Mouse (Mus musculus): ENCODE measurements around the gene Map1b. TPM values are rescaled to one million over a fixed set of nuclear protein-coding genes. Genes with fewer than 3 reads are reported as not detected.
A peak's percentile ranks its signal among the peaks of the same experiment; 100 is the strongest.

Map1b gene
- total and polyA plus RNA-seq, 2 experiments from 2014 or later, result 781 to 2,082 TPM

- no peak for TF ChIP-seq CTCF (IDR thresholded peaks at IDR 0.05; ENCODE audit: low read depth)
- ATAC-seq (peak; percentile 47; the same call in 1 of the 2 replicates), DNase-seq (no peak)
- Histone ChIP-seq H3K36me3 (ENCODE audit: insufficient read depth) (no peaks in the 10 kb centered on the region), H3K27ac (ENCODE audit: low read depth, low read length) (no peak overlapping the region), H3K9ac (no peak overlapping the region), H3K4me1 (ENCODE audit: insufficient read depth) (peaks cover 15% of the 10 kb centered on the region), H3K27me3 (ENCODE audit: insufficient read depth, low read length) (no peaks in the 10 kb centered on the region), H3K4me3 (ENCODE audit: low read depth, low read length) (no peak overlapping the region), H3K9me3 (ENCODE audit: low read length) (no peaks in the 10 kb centered on the region), H3K4me2 (ENCODE audit: low read depth) (no peak overlapping the region)
- 23% methylated on average over 9 of the region's 9 CpGs for WGBS
These were observed 33.2 kb upstream of the Map1b start for GRCm38 (mm10) chr13:99549584-99549983.

DNA sequence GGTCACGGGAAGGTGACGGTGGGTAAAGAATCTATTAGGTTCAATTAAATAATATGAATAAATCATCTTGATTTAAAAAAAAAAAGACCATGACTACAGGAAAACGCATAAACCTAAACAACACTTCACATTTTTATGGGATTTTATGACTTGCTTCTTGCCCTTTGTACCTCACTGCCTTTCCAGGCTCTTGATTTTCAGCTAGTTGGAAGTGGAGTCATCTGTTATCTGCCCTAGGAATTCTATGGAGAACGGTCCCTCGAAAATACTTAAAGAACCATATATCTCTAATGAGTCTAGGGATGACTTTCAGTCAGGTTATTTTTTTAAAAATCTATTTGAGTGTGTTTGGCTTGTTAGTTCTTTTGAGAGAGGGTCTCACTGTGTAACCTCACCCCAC, 30.5 kb upstream of the Map1b start:
- Histone ChIP-seq H3K9ac (no peak overlapping the region), H3K27ac (ENCODE audit: low read depth, low read length) (no peak overlapping the region), H3K9me3 (ENCODE audit: low read length) (no peaks in the 10 kb centered on the region), H3K4me3 (ENCODE audit: low read depth, low read length) (no peak overlapping the region), H3K36me3 (ENCODE audit: insufficient read depth) (no peaks in the 10 kb centered on the region), H3K4me2 (ENCODE audit: low read depth) (no peak overlapping the region), H3K27me3 (ENCODE audit: insufficient read depth, low read length) (no peaks in the 10 kb centered on the region), H3K4me1 (ENCODE audit: insufficient read depth) (peaks cover 21% of the 10 kb centered on the region)
- DNase-seq (no peak), ATAC-seq (no peak)
- WGBS, result 96% methylated on average over 5 of the region's 5 CpGs
- no peak for TF ChIP-seq CTCF (IDR thresholded peaks at IDR 0.05; ENCODE audit: low read depth)

DNA sequence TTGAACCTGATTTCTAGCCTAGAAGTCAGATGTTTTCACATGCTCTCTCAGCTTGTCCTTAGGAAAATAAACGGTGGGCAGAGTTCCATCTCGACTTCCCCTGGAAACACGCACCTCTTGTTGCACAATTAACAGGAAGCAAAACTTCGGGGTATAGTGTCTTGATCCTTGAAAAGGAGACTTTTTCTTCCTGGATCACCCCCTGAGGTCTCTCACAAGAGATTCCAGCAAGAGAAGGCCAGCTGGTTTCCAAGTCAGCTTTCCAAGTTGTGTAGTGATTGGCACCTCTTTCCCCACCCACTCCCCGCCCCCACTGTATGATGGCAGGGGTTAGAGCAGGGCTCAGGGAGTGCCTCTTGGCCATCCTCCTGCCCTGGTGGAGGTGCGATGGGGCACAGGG, 28.9 kb upstream of the Map1b start:
- Histone ChIP-seq H3K4me1 (ENCODE audit: insufficient read depth) (peaks cover 14% of the 10 kb centered on the region), H3K36me3 (ENCODE audit: insufficient read depth) (no peaks in the 10 kb centered on the region), H3K9ac (no peak overlapping the region), H3K4me3 (ENCODE audit: low read depth, low read length) (no peak overlapping the region), H3K27me3 (ENCODE audit: insufficient read depth, low read length) (no peaks in the 10 kb centered on the region), H3K9me3 (ENCODE audit: low read length) (no peaks in the 10 kb centered on the region), H3K4me2 (ENCODE audit: low read depth) (no peak overlapping the region), H3K27ac (ENCODE audit: low read depth, low read length) (no peak overlapping the region)
- TF ChIP-seq CTCF (IDR thresholded peaks at IDR 0.05; ENCODE audit: low read depth), result no peak
- WGBS, result 60% methylated on average over 6 of the region's 6 CpGs
- ATAC-seq, result no peak
- DNase-seq, result no peak

DNA sequence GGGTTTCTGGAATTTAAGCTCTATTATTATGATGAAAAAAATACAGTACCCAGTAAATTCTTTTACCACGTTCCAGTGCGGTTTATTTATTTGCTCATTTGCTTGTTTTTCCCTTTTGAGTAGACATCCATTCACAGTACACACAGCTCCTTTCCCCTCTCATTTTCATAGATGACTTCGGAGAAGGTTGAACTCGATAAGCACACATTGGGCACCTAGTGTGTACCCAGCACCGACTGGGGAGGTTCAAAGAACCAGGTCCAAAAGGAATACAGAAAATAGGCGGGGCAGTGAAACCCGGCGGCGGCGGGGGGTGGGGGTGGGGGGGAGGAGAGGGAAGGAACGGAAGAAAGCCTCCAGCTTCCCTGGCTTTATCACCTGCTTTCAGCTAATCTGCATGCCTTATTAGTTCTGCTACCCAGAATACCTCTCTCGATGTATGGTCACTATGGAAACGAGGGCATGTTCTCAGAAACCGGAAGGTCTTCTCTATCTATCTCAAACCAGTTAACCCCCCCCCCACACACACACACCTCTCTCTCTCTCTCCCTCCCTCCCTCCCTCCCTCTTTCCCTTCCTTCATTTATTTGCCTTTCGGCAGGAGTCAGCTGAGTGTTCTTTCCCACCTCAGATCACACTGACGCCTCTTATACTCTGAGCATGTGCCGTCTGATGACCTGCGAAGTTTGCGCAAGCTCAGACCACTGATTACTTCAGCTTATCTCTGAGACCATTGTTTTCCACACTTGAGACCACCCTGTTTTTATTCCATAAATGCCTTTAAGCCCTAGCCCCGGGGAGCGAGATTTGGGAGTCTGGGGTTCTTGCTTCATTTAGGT, 25.3 kb upstream of the Map1b start:
- H3K36me3 ChIP-seq (ENCODE audit: insufficient read depth), result no peaks in the 10 kb centered on the region
- H3K27ac ChIP-seq (ENCODE audit: low read depth, low read length), result peak overlapping the region; percentile 29; the same call in 1 of the 2 replicates
- TF ChIP-seq CTCF (IDR thresholded peaks at IDR 0.05; ENCODE audit: low read depth), result no peak
- peak overlapping the region; percentile 22; the same call in 1 of the 2 replicates for H3K9ac ChIP-seq
- WGBS, result 21% methylated on average over 21 of the region's 21 CpGs
- no peaks in the 10 kb centered on the region for H3K9me3 ChIP-seq (ENCODE audit: low read length)
- ATAC-seq (peak; percentile 91), DNase-seq (no peak)
- H3K27me3 ChIP-seq (ENCODE audit: insufficient read depth, low read length), result no peaks in the 10 kb centered on the region
- H3K4me3 ChIP-seq (ENCODE audit: low read depth, low read length), result peak overlapping the region; percentile 20
- H3K4me2 ChIP-seq (ENCODE audit: low read depth), result peak overlapping the region; percentile 37
- peaks cover 7% of the 10 kb centered on the region for H3K4me1 ChIP-seq (ENCODE audit: insufficient read depth)

GRCm38 (mm10) chr13:99539288-99539687, 22.9 kb upstream of the Map1b start:
- 90% methylated on average over 5 of the region's 5 CpGs for WGBS

GRCm38 (mm10) chr13:99538851-99539250, 22.5 kb upstream of the Map1b start:
- Histone ChIP-seq H3K27me3 (ENCODE audit: insufficient read depth, low read length) (no peaks in the 10 kb centered on the region), H3K27ac (ENCODE audit: low read depth, low read length) (no peak overlapping the region), H3K36me3 (ENCODE audit: insufficient read depth) (no peaks in the 10 kb centered on the region), H3K9ac (no peak overlapping the region), H3K4me2 (ENCODE audit: low read depth) (no peak overlapping the region), H3K4me1 (ENCODE audit: insufficient read depth) (peaks cover 7% of the 10 kb centered on the region), H3K4me3 (ENCODE audit: low read depth, low read length) (no peak overlapping the region), H3K9me3 (ENCODE audit: low read length) (no peaks in the 10 kb centered on the region)
- ATAC-seq (no peak), DNase-seq (no peak)
- WGBS, result 94% methylated on average over 11 of the region's 11 CpGs
- TF ChIP-seq CTCF (IDR thresholded peaks at IDR 0.05; ENCODE audit: low read depth), result no peak

More at GRCm38 (mm10) chr13:99539288-99539687, 22.9 kb upstream of the Map1b start:
- H3K9me3 ChIP-seq (ENCODE audit: low read length), result no peaks in the 10 kb centered on the region
- DNase-seq (no peak), ATAC-seq (no peak)
- peaks cover 7% of the 10 kb centered on the region for H3K4me1 ChIP-seq (ENCODE audit: insufficient read depth)
- H3K27ac ChIP-seq (ENCODE audit: low read depth, low read length), result no peak overlapping the region
- H3K36me3 ChIP-seq (ENCODE audit: insufficient read depth), result no peaks in the 10 kb centered on the region
- no peak overlapping the region for H3K4me3 ChIP-seq (ENCODE audit: low read depth, low read length)
- no peak overlapping the region for H3K9ac ChIP-seq
- no peak overlapping the region for H3K4me2 ChIP-seq (ENCODE audit: low read depth)
- no peaks in the 10 kb centered on the region for H3K27me3 ChIP-seq (ENCODE audit: insufficient read depth, low read length)
- TF ChIP-seq CTCF (IDR thresholded peaks at IDR 0.05; ENCODE audit: low read depth), result no peak

DNA sequence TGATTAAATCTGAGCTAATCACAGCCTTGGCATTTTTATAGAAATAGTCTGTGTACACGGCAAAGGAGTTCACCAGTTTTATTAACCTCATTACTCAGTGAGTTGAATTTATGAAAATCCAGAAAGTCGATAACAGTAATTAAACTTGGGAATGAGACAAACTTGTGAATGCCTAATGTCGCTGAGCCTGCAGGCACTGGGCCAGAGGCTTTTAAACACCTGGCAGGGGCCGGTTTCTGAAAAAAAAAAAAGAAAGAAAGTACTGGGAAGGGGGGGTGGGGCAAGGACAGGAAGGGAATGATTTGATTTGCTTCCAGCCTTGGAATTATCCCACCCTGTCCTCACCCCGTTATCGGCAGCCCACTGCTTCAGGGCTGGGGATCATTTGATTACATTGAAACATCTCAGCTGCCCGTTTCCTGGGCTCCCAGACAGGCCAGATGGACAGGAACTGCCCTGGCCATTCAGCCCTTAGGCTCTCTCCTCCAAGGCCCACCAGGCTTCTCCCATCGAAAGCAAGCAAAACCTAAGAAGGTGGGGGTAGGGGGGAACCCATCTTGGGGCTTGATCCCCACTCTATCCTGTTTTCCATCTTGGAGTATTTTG, 21.7 kb upstream of the Map1b start:
- H3K9me3 ChIP-seq (ENCODE audit: low read length), result no peaks in the 10 kb centered on the region
- no peak overlapping the region for H3K4me3 ChIP-seq (ENCODE audit: low read depth, low read length)
- no peak overlapping the region for H3K27ac ChIP-seq (ENCODE audit: low read depth, low read length)
- H3K36me3 ChIP-seq (ENCODE audit: insufficient read depth), result no peaks in the 10 kb centered on the region
- H3K9ac ChIP-seq, result no peak overlapping the region
- WGBS, result 9% methylated on average over 8 of the region's 8 CpGs
- H3K27me3 ChIP-seq (ENCODE audit: insufficient read depth, low read length), result no peaks in the 10 kb centered on the region
- peaks cover 7% of the 10 kb centered on the region for H3K4me1 ChIP-seq (ENCODE audit: insufficient read depth)
- no peak overlapping the region for H3K4me2 ChIP-seq (ENCODE audit: low read depth)
- no peak for TF ChIP-seq CTCF (IDR thresholded peaks at IDR 0.05; ENCODE audit: low read depth)
- ATAC-seq (no peak), DNase-seq (no peak)

Data from forebrain, postnatal 0 days (tissue).